Mouse (Mus musculus) gonadal fat pad, adult 2 months (tissue): ENCODE data around the gene Syndig1. TPM values are rescaled to one million over a fixed set of nuclear protein-coding genes. Genes with fewer than 3 reads are reported as not detected.

Experiments
- DNase-seq: peaks from one replicate; pipeline ENCODE4 v3.0.0-alpha.2; 2012; ENCODE audit warnings: low read depth
- polyA plus RNA-seq: library from polyadenylated mRNA; depleted of rRNA; stranded (reverse); fragments of >200 nt; gene quantifications from 2 replicates; pipeline ENCODE4 v1.2.3, GENCODE M21; 2012; rRNA removed

Gene Syndig1
- polyA plus RNA-seq, 1 experiment, result 2.8 TPM

GRCm38 (mm10) chr2:149982466-149982865 lies 153.5 kb downstream of the Syndig1 start:
- DNase-seq, result no peak

GRCm38 (mm10) chr2:149983107-149983506 lies 154.1 kb downstream of the Syndig1 start:
- DNase-seq, result no peak

- no peak for DNase-seq
These were observed 158.6 kb downstream of the Syndig1 start for GRCm38 (mm10) chr2:149987610-149988009.

GRCm38 (mm10) chr2:149991506-149991905 lies 162.5 kb downstream of the Syndig1 start:
- DNase-seq, result no peak

- DNase-seq, result peak; percentile 26
These were observed 163.9 kb downstream of the Syndig1 start for GRCm38 (mm10) chr2:149992921-149993320.

- DNase-seq, result no peak
These were observed 167.5 kb downstream of the Syndig1 start for GRCm38 (mm10) chr2:149996382-149996964.

- no peak for DNase-seq
These were observed 168.6 kb downstream of the Syndig1 start for GRCm38 (mm10) chr2:149997657-149998056.

- no peak for DNase-seq
These were observed 169.5 kb downstream of the Syndig1 start for GRCm38 (mm10) chr2:149998373-149999108.

- DNase-seq, result no peak
These were observed 171.6 kb downstream of the Syndig1 start for GRCm38 (mm10) chr2:150000564-150000963.

- DNase-seq, result no peak
These were observed 174.5 kb downstream of the Syndig1 start for GRCm38 (mm10) chr2:150003499-150003898.

- DNase-seq, result no peak
These were observed 183.9 kb downstream of the Syndig1 start for GRCm38 (mm10) chr2:150012787-150013346.

GRCm38 (mm10) chr2:150013785-150014184 lies 184.8 kb downstream of the Syndig1 start:
- no peak for DNase-seq

- DNase-seq, result no peak
These were observed 187.3 kb downstream of the Syndig1 start for GRCm38 (mm10) chr2:150016303-150016702.

- DNase-seq, result no peak
These were observed 191.7 kb downstream of the Syndig1 start for GRCm38 (mm10) chr2:150020706-150021105.

GRCm38 (mm10) chr2:150023873-150024339 lies 194.9 kb downstream of the Syndig1 start:
- DNase-seq, result no peak

GRCm38 (mm10) chr2:150043531-150043930 lies 214.5 kb downstream of the Syndig1 start:
- no peak for DNase-seq

Other genes with a start within 250 kb of the Syndig1 start
- gene C530025M09Rik, start 2.0 kb downstream of the Syndig1 start, polyA plus RNA-seq, result not detected in 2 replicates